Mouse (Mus musculus): Measurements from ENCODE around the gene Tgoln1. TPM values are rescaled to one million over a fixed set of nuclear protein-coding genes. Genes with fewer than 3 reads are reported as not detected.
A peak's percentile ranks its signal among the peaks of the same experiment; 100 is the strongest.

Gene Tgoln1
- total and polyA plus RNA-seq, 2 experiments, result 41.4 to 68.7 TPM

- H3K4me3 ChIP-seq (ENCODE audit: insufficient read depth, low read depth, low read length), result no peak overlapping the region
- H3K36me3 ChIP-seq (ENCODE audit: control insufficient read depth, insufficient read depth, low read length), result peaks cover 81% of the 10 kb centered on the region
- no peaks in the 10 kb centered on the region for H3K27me3 ChIP-seq (ENCODE audit: control insufficient read depth, insufficient read depth, low read length)
- no peak for DNase-seq (ENCODE audit: extremely low read depth, low read depth, low spot score)
- TF ChIP-seq CTCF (IDR thresholded peaks at IDR 0.05; ENCODE audit: low read depth, low read length) (no peak), POLR2A (IDR thresholded peaks at IDR 0.05; ENCODE audit: extremely low read depth, insufficient read depth, low read length) (no peak)
- 0 out of 2 replicates have a peak overlapping the region, but pooled peaks have one; percentile 18 for H3K27ac ChIP-seq (replicated peaks; ENCODE audit: insufficient read depth, low read depth, low read length)
- H3K9ac ChIP-seq (ENCODE audit: low read depth, low read length), result no peak overlapping the region
- peaks cover 5% of the 10 kb centered on the region; the same call in 1 of the 2 replicates for H3K79me2 ChIP-seq (ENCODE audit: control insufficient read depth, insufficient read depth, low read length)
- 81% methylated on average over 4 of the region's 4 CpGs for WGBS
- peaks cover 26% of the 10 kb centered on the region for H3K4me1 ChIP-seq (ENCODE audit: control insufficient read depth, insufficient read depth, low read length)
Observed at GRCm38 (mm10) chr6:72608662-72609184, 8.1 kb downstream of the Tgoln1 start.

GRCm38 (mm10) chr6:72607676-72608075, 9.1 kb downstream of the Tgoln1 start:
- peak overlapping the region; percentile 42 for H3K27ac ChIP-seq (replicated peaks; ENCODE audit: insufficient read depth, low read depth, low read length)
- H3K9ac ChIP-seq (ENCODE audit: low read depth, low read length), result no peak overlapping the region
- peaks cover 3% of the 10 kb centered on the region; the same call in 1 of the 2 replicates for H3K79me2 ChIP-seq (ENCODE audit: control insufficient read depth, insufficient read depth, low read length)
- TF ChIP-seq POLR2A (IDR thresholded peaks at IDR 0.05; ENCODE audit: extremely low read depth, insufficient read depth, low read length) (no peak), CTCF (IDR thresholded peaks at IDR 0.05; ENCODE audit: low read depth, low read length) (no peak)
- DNase-seq (ENCODE audit: extremely low read depth, low read depth, low spot score), result peak; percentile 82
- no peaks in the 10 kb centered on the region for H3K27me3 ChIP-seq (ENCODE audit: control insufficient read depth, insufficient read depth, low read length)
- peaks cover 81% of the 10 kb centered on the region for H3K36me3 ChIP-seq (ENCODE audit: control insufficient read depth, insufficient read depth, low read length)
- WGBS, result 23% methylated on average over 5 of the region's 5 CpGs
- no peak overlapping the region for H3K4me3 ChIP-seq (ENCODE audit: insufficient read depth, low read depth, low read length)
- H3K4me1 ChIP-seq (ENCODE audit: control insufficient read depth, insufficient read depth, low read length), result peaks cover 20% of the 10 kb centered on the region

DNA sequence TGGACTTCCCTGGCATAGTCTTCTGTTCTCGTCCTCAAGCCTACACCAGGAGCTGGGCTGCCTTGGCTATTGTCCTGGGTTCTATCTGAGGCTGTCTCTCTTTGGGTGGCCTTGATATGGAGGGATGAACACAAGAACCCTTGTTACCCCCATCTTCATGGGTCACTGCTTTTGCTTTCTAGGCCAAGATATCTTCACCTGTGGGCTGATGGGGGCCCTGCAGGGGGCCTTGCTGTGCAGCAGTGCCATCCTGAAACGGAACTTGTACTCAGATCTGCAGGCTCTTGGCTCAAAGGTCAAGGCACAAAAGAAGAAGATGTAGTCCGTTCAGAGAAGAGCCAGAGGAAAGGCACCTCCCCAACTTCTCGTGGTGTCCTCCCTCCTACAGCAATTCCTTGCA, 9.7 kb downstream of the Tgoln1 start:
- peaks cover 3% of the 10 kb centered on the region; the same call in 1 of the 2 replicates for H3K79me2 ChIP-seq (ENCODE audit: control insufficient read depth, insufficient read depth, low read length)
- peaks cover 83% of the 10 kb centered on the region for H3K36me3 ChIP-seq (ENCODE audit: control insufficient read depth, insufficient read depth, low read length)
- no peak overlapping the region for H3K27ac ChIP-seq (replicated peaks; ENCODE audit: insufficient read depth, low read depth, low read length)
- H3K4me1 ChIP-seq (ENCODE audit: control insufficient read depth, insufficient read depth, low read length), result peaks cover 20% of the 10 kb centered on the region
- 53% methylated on average over 4 of the region's 4 CpGs for WGBS
- no peaks in the 10 kb centered on the region for H3K27me3 ChIP-seq (ENCODE audit: control insufficient read depth, insufficient read depth, low read length)
- H3K4me3 ChIP-seq (ENCODE audit: insufficient read depth, low read depth, low read length), result no peak overlapping the region
- no peak for DNase-seq (ENCODE audit: extremely low read depth, low read depth, low spot score)
- no peak for TF ChIP-seq POLR2A (IDR thresholded peaks at IDR 0.05; ENCODE audit: extremely low read depth, insufficient read depth, low read length)
- TF ChIP-seq CTCF (IDR thresholded peaks at IDR 0.05; ENCODE audit: low read depth, low read length), result no peak
- H3K9ac ChIP-seq (ENCODE audit: low read depth, low read length), result no peak overlapping the region

DNA sequence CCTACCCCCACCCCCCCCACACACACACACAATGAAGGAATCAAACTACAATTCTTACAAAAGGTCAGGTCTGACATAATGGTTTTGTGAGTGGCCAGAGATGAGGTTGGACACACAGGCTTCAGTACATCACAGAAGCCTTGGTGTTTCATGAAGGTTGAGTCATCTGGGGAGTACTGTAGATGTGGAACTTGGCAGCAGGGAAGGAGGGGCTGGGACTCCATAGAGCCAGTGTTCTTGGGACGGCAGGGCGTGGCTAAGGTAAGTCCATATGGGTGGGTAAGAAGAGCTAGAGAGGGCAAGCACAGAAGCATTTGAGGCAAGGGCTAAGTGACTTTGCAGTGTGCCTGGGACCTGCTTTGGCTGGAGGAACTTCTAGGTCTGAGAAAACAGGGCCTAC, 12.7 kb downstream of the Tgoln1 start:
- WGBS, result 92% methylated on average over 2 of the region's 2 CpGs

GRCm38 (mm10) chr6:72601732-72602131, 15.1 kb downstream of the Tgoln1 start:
- Histone ChIP-seq H3K36me3 (ENCODE audit: control insufficient read depth, insufficient read depth, low read length) (peaks cover 46% of the 10 kb centered on the region), H3K79me2 (ENCODE audit: control insufficient read depth, insufficient read depth, low read length) (peaks cover 3% of the 10 kb centered on the region; the same call in 1 of the 2 replicates), H3K9ac (ENCODE audit: low read depth, low read length) (no peak overlapping the region), H3K27me3 (ENCODE audit: control insufficient read depth, insufficient read depth, low read length) (no peaks in the 10 kb centered on the region), H3K27ac (replicated peaks; ENCODE audit: insufficient read depth, low read depth, low read length) (no peak overlapping the region; the same call in 1 of the 2 replicates), H3K4me3 (ENCODE audit: insufficient read depth, low read depth, low read length) (no peak overlapping the region), H3K4me1 (ENCODE audit: control insufficient read depth, insufficient read depth, low read length) (peaks cover 15% of the 10 kb centered on the region)
- 14% methylated on average over 1 of the region's 1 CpGs for WGBS
- TF ChIP-seq CTCF (IDR thresholded peaks at IDR 0.05; ENCODE audit: low read depth, low read length) (peak; percentile 94), POLR2A (IDR thresholded peaks at IDR 0.05; ENCODE audit: extremely low read depth, insufficient read depth, low read length) (no peak)
- DNase-seq (ENCODE audit: extremely low read depth, low read depth, low spot score), result peak; percentile 83

More for the DNA sequence above, 12.7 kb downstream of the Tgoln1 start:
- Histone ChIP-seq H3K4me3 (ENCODE audit: insufficient read depth, low read depth, low read length) (no peak overlapping the region), H3K27me3 (ENCODE audit: control insufficient read depth, insufficient read depth, low read length) (no peaks in the 10 kb centered on the region), H3K36me3 (ENCODE audit: control insufficient read depth, insufficient read depth, low read length) (peaks cover 61% of the 10 kb centered on the region), H3K27ac (replicated peaks; ENCODE audit: insufficient read depth, low read depth, low read length) (no peak overlapping the region), H3K4me1 (ENCODE audit: control insufficient read depth, insufficient read depth, low read length) (peaks cover 18% of the 10 kb centered on the region), H3K9ac (ENCODE audit: low read depth, low read length) (no peak overlapping the region), H3K79me2 (ENCODE audit: control insufficient read depth, insufficient read depth, low read length) (peaks cover 3% of the 10 kb centered on the region; the same call in 1 of the 2 replicates)
- DNase-seq (ENCODE audit: extremely low read depth, low read depth, low spot score), result no peak
- no peak for TF ChIP-seq CTCF (IDR thresholded peaks at IDR 0.05; ENCODE audit: low read depth, low read length)
- no peak for TF ChIP-seq POLR2A (IDR thresholded peaks at IDR 0.05; ENCODE audit: extremely low read depth, insufficient read depth, low read length)

GRCm38 (mm10) chr6:72600771-72601170, 16.0 kb downstream of the Tgoln1 start:
- peaks cover 3% of the 10 kb centered on the region; the same call in 1 of the 2 replicates for H3K79me2 ChIP-seq (ENCODE audit: control insufficient read depth, insufficient read depth, low read length)
- peaks cover 14% of the 10 kb centered on the region for H3K4me1 ChIP-seq (ENCODE audit: control insufficient read depth, insufficient read depth, low read length)
- WGBS, result 89% methylated on average over 12 of the region's 12 CpGs
- peak overlapping the region; percentile 6; the same call in 1 of the 2 replicates for H3K9ac ChIP-seq (ENCODE audit: low read depth, low read length)
- H3K4me3 ChIP-seq (ENCODE audit: insufficient read depth, low read depth, low read length), result no peak overlapping the region
- TF ChIP-seq POLR2A (IDR thresholded peaks at IDR 0.05; ENCODE audit: extremely low read depth, insufficient read depth, low read length) (no peak), CTCF (IDR thresholded peaks at IDR 0.05; ENCODE audit: low read depth, low read length) (no peak)
- no peak for DNase-seq (ENCODE audit: extremely low read depth, low read depth, low spot score)
- peaks cover 41% of the 10 kb centered on the region for H3K36me3 ChIP-seq (ENCODE audit: control insufficient read depth, insufficient read depth, low read length)
- peak overlapping the region; percentile 96; the same call in 1 of the 2 replicates for H3K27ac ChIP-seq (replicated peaks; ENCODE audit: insufficient read depth, low read depth, low read length)
- no peaks in the 10 kb centered on the region for H3K27me3 ChIP-seq (ENCODE audit: control insufficient read depth, insufficient read depth, low read length)
